Mouse (Mus musculus) embryonic fibroblast, embryonic 13.5 days (primary cell): ENCODE data around the gene Dhrs7b.

Experiments
- CTCF ChIP-seq: IDR thresholded peaks from 2 replicates; pipeline ENCODE4 v1.5.1; 2011; ENCODE audit warnings: mild to moderate bottlenecking, control low read depth, low read length, moderate library complexity, borderline replicate concordance; ENCODE audit not compliant: insufficient read depth
- POLR2A ChIP-seq: IDR thresholded peaks from 2 replicates; pipeline ENCODE4 v1.6.1; 2011; ENCODE audit warnings: low read depth, mild to moderate bottlenecking, control low read depth, low read length, moderate library complexity

DNA sequence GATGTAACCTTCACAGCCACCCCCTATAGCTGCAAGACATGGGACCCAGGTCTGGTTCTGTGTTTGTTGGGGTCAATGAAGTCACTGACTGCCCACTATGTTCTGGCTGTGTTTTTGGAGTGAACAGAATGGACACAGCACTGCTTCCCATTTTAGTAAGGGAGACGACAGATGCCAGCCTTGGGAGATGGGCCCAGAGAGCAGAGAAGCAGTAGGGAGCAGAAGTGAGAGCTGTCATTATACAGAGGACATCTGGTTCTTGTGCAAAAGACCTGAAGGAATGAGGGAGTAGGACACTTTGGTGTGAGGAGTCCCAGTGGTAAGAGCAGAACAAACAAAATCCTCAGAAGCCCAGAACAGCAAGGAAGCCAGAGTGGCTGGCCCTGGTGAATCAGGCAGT is 79.2 kb downstream of the Dhrs7b start:
- TF ChIP-seq CTCF = no peak
- no peak for TF ChIP-seq POLR2A
